Mouse (Mus musculus): Measurements from ENCODE around the gene Atp1a4. TPM values are rescaled to one million over a fixed set of nuclear protein-coding genes. Genes with fewer than 3 reads are reported as not detected.

The Atp1a4 gene
- polyA plus RNA-seq, 1 experiment from 2014 or later, result not detected

GRCm38 (mm10) chr1:172198316-172198715 lies 59.9 kb downstream of the Atp1a4 start:
- H3K9ac ChIP-seq (ENCODE audit: low read depth, low read length), result no peak overlapping the region
- no peak overlapping the region for H3K4me3 ChIP-seq (ENCODE audit: low read depth, low read length)
- WGBS, result 85% methylated on average over 8 of the region's 8 CpGs
- no peak for ATAC-seq
- H3K27me3 ChIP-seq (ENCODE audit: control insufficient read depth, insufficient read depth, low read depth, low read length), result no peaks in the 10 kb centered on the region
- no peak overlapping the region for H3K27ac ChIP-seq (ENCODE audit: low read length)
- H3K36me3 ChIP-seq (ENCODE audit: control insufficient read depth, insufficient read depth, low read length), result peaks cover 25% of the 10 kb centered on the region
- no peaks in the 10 kb centered on the region for H3K9me3 ChIP-seq (replicated peaks; ENCODE audit: control insufficient read depth, low read length, poor library complexity, severe bottlenecking)
- H3K4me2 ChIP-seq (ENCODE audit: low read length), result no peak overlapping the region
- H3K4me1 ChIP-seq (ENCODE audit: control insufficient read depth, insufficient read depth, low read length), result peaks cover 37% of the 10 kb centered on the region

- Histone ChIP-seq H3K27me3 (ENCODE audit: control insufficient read depth, insufficient read depth, low read depth, low read length) (no peaks in the 10 kb centered on the region), H3K36me3 (ENCODE audit: control insufficient read depth, insufficient read depth, low read length) (peaks cover 25% of the 10 kb centered on the region), H3K27ac (ENCODE audit: low read length) (no peak overlapping the region), H3K4me2 (ENCODE audit: low read length) (no peak overlapping the region), H3K4me1 (ENCODE audit: control insufficient read depth, insufficient read depth, low read length) (peaks cover 32% of the 10 kb centered on the region), H3K9ac (ENCODE audit: low read depth, low read length) (no peak overlapping the region), H3K9me3 (replicated peaks; ENCODE audit: control insufficient read depth, low read length, poor library complexity, severe bottlenecking) (no peaks in the 10 kb centered on the region), H3K4me3 (ENCODE audit: low read depth, low read length) (no peak overlapping the region)
- no peak for ATAC-seq
- 73% methylated on average over 5 of the region's 5 CpGs for WGBS
These were observed 60.4 kb downstream of the Atp1a4 start for GRCm38 (mm10) chr1:172197851-172198250.

- H3K36me3 ChIP-seq (ENCODE audit: control insufficient read depth, insufficient read depth, low read length), result peaks cover 25% of the 10 kb centered on the region
These were observed 61.1 kb downstream of the Atp1a4 start for GRCm38 (mm10) chr1:172197146-172197545.

GRCm38 (mm10) chr1:172194435-172194834 lies 63.8 kb downstream of the Atp1a4 start:
- H3K9me3 ChIP-seq (replicated peaks; ENCODE audit: control insufficient read depth, low read length, poor library complexity, severe bottlenecking), result no peaks in the 10 kb centered on the region
- H3K9ac ChIP-seq (ENCODE audit: low read depth, low read length), result no peak overlapping the region
- no peaks in the 10 kb centered on the region for H3K4me1 ChIP-seq (ENCODE audit: control insufficient read depth, insufficient read depth, low read length)
- H3K27ac ChIP-seq (ENCODE audit: low read length), result no peak overlapping the region
- no peak overlapping the region for H3K4me2 ChIP-seq (ENCODE audit: low read length)
- H3K4me3 ChIP-seq (ENCODE audit: low read depth, low read length), result no peak overlapping the region
- ATAC-seq, result no peak
- WGBS, result 75% methylated on average over 8 of the region's 8 CpGs
- H3K36me3 ChIP-seq (ENCODE audit: control insufficient read depth, insufficient read depth, low read length), result peaks cover 19% of the 10 kb centered on the region
- H3K27me3 ChIP-seq (ENCODE audit: control insufficient read depth, insufficient read depth, low read depth, low read length), result no peaks in the 10 kb centered on the region

More at GRCm38 (mm10) chr1:172197146-172197545, 61.1 kb downstream of the Atp1a4 start:
- Histone ChIP-seq H3K27ac (ENCODE audit: low read length) (no peak overlapping the region), H3K9ac (ENCODE audit: low read depth, low read length) (no peak overlapping the region), H3K4me3 (ENCODE audit: low read depth, low read length) (no peak overlapping the region), H3K27me3 (ENCODE audit: control insufficient read depth, insufficient read depth, low read depth, low read length) (no peaks in the 10 kb centered on the region), H3K4me2 (ENCODE audit: low read length) (no peak overlapping the region), H3K9me3 (replicated peaks; ENCODE audit: control insufficient read depth, low read length, poor library complexity, severe bottlenecking) (no peaks in the 10 kb centered on the region), H3K4me1 (ENCODE audit: control insufficient read depth, insufficient read depth, low read length) (peaks cover 25% of the 10 kb centered on the region)
- no peak for ATAC-seq
- 89% methylated on average over 3 of the region's 3 CpGs for WGBS

- H3K27me3 ChIP-seq (ENCODE audit: control insufficient read depth, insufficient read depth, low read depth, low read length), result no peaks in the 10 kb centered on the region
- H3K4me3 ChIP-seq (ENCODE audit: low read depth, low read length), result no peak overlapping the region
- no peak overlapping the region for H3K4me2 ChIP-seq (ENCODE audit: low read length)
- no peaks in the 10 kb centered on the region for H3K4me1 ChIP-seq (ENCODE audit: control insufficient read depth, insufficient read depth, low read length)
- no peak for ATAC-seq
- H3K36me3 ChIP-seq (ENCODE audit: control insufficient read depth, insufficient read depth, low read length), result peaks cover 8% of the 10 kb centered on the region
- no peaks in the 10 kb centered on the region for H3K9me3 ChIP-seq (replicated peaks; ENCODE audit: control insufficient read depth, low read length, poor library complexity, severe bottlenecking)
- 89% methylated on average over 3 of the region's 3 CpGs for WGBS
- H3K9ac ChIP-seq (ENCODE audit: low read depth, low read length), result no peak overlapping the region
- no peak overlapping the region for H3K27ac ChIP-seq (ENCODE audit: low read length)
These were observed 66.0 kb downstream of the Atp1a4 start for GRCm38 (mm10) chr1:172192217-172192616.

- no peak for ATAC-seq
- H3K9ac ChIP-seq (ENCODE audit: low read depth, low read length), result no peak overlapping the region
- H3K36me3 ChIP-seq (ENCODE audit: control insufficient read depth, insufficient read depth, low read length), result peaks cover 8% of the 10 kb centered on the region
These were observed 66.6 kb downstream of the Atp1a4 start for GRCm38 (mm10) chr1:172191578-172191977.

GRCm38 (mm10) chr1:172188891-172189290 lies 69.3 kb downstream of the Atp1a4 start:
- Histone ChIP-seq H3K27me3 (ENCODE audit: control insufficient read depth, insufficient read depth, low read depth, low read length) (no peaks in the 10 kb centered on the region), H3K4me3 (ENCODE audit: low read depth, low read length) (no peak overlapping the region), H3K4me1 (ENCODE audit: control insufficient read depth, insufficient read depth, low read length) (no peaks in the 10 kb centered on the region), H3K9me3 (replicated peaks; ENCODE audit: control insufficient read depth, low read length, poor library complexity, severe bottlenecking) (no peaks in the 10 kb centered on the region), H3K9ac (ENCODE audit: low read depth, low read length) (no peak overlapping the region), H3K36me3 (ENCODE audit: control insufficient read depth, insufficient read depth, low read length) (peaks cover 7% of the 10 kb centered on the region), H3K4me2 (ENCODE audit: low read length) (no peak overlapping the region), H3K27ac (ENCODE audit: low read length) (no peak overlapping the region)
- 51% methylated on average over 4 of the region's 4 CpGs for WGBS
- ATAC-seq, result no peak

More at GRCm38 (mm10) chr1:172191578-172191977, 66.6 kb downstream of the Atp1a4 start:
- WGBS, result 85% methylated on average over 2 of the region's 2 CpGs
- Histone ChIP-seq H3K9me3 (replicated peaks; ENCODE audit: control insufficient read depth, low read length, poor library complexity, severe bottlenecking) (no peaks in the 10 kb centered on the region), H3K4me2 (ENCODE audit: low read length) (no peak overlapping the region), H3K4me3 (ENCODE audit: low read depth, low read length) (no peak overlapping the region), H3K27ac (ENCODE audit: low read length) (no peak overlapping the region), H3K4me1 (ENCODE audit: control insufficient read depth, insufficient read depth, low read length) (no peaks in the 10 kb centered on the region), H3K27me3 (ENCODE audit: control insufficient read depth, insufficient read depth, low read depth, low read length) (no peaks in the 10 kb centered on the region)

- WGBS, result 95% methylated on average over 10 of the region's 10 CpGs
- peaks cover 8% of the 10 kb centered on the region for H3K36me3 ChIP-seq (ENCODE audit: control insufficient read depth, insufficient read depth, low read length)
These were observed 71.6 kb downstream of the Atp1a4 start for GRCm38 (mm10) chr1:172186401-172187289.

GRCm38 (mm10) chr1:172183915-172184314 lies 74.3 kb downstream of the Atp1a4 start:
- Histone ChIP-seq H3K4me3 (ENCODE audit: low read depth, low read length) (no peak overlapping the region), H3K27me3 (ENCODE audit: control insufficient read depth, insufficient read depth, low read depth, low read length) (no peaks in the 10 kb centered on the region), H3K27ac (ENCODE audit: low read length) (no peak overlapping the region), H3K9me3 (replicated peaks; ENCODE audit: control insufficient read depth, low read length, poor library complexity, severe bottlenecking) (no peaks in the 10 kb centered on the region), H3K4me1 (ENCODE audit: control insufficient read depth, insufficient read depth, low read length) (no peaks in the 10 kb centered on the region), H3K9ac (ENCODE audit: low read depth, low read length) (no peak overlapping the region), H3K36me3 (ENCODE audit: control insufficient read depth, insufficient read depth, low read length) (peaks cover 10% of the 10 kb centered on the region; the same call in 1 of the 2 replicates), H3K4me2 (ENCODE audit: low read length) (no peak overlapping the region)
- no peak for ATAC-seq

More at GRCm38 (mm10) chr1:172186401-172187289, 71.6 kb downstream of the Atp1a4 start:
- peak; percentile 48; the same call in 1 of the 2 replicates for ATAC-seq
- Histone ChIP-seq H3K27ac (ENCODE audit: low read length) (no peak overlapping the region), H3K27me3 (ENCODE audit: control insufficient read depth, insufficient read depth, low read depth, low read length) (no peaks in the 10 kb centered on the region), H3K4me2 (ENCODE audit: low read length) (no peak overlapping the region), H3K4me1 (ENCODE audit: control insufficient read depth, insufficient read depth, low read length) (no peaks in the 10 kb centered on the region), H3K9me3 (replicated peaks; ENCODE audit: control insufficient read depth, low read length, poor library complexity, severe bottlenecking) (no peaks in the 10 kb centered on the region), H3K9ac (ENCODE audit: low read depth, low read length) (no peak overlapping the region), H3K4me3 (ENCODE audit: low read depth, low read length) (no peak overlapping the region)

All from midbrain, embryonic 16.5 days (tissue).